Mouse (Mus musculus): ENCODE measurements around the gene Mkln1. TPM values are rescaled to one million over a fixed set of nuclear protein-coding genes. Genes with fewer than 3 reads are reported as not detected.

Mkln1 gene
- polyA plus RNA-seq, 1 experiment from 2014 or later = 124 TPM

DNA sequence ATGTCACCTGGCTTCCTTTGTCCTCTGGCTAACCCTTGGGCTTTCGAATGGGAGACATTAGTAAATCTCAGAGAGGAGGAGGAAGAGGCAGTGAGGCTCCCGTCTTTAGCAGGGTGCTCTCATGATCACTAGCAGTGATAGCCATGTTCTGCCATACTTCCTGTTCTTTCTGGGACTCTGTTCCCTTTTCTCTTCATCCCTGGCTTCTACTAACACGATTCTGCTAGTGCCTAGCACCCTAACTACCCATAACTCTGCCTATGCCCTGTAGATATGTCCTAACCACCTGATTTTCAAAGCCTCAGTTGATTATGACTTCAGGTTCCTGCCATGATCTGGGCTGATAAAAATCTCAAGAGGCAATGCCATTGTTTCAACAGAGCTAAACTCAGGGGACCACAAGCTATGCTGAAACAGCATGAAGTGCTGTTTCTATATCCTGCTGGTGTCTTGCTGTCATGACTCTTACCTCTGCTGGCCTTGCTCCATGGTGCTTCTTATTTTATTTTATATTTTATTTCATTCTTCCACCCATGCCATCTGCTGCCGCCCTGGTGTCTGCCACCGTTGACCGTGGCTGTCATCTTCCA is 25.4 kb upstream of the Mkln1 start:
- no peak overlapping the region for H3K4me2 ChIP-seq
- no peak overlapping the region for H3K9ac ChIP-seq (replicated peaks)
- H3K27me3 ChIP-seq (replicated peaks) = no peaks in the 10 kb centered on the region
- no peak overlapping the region for H3K27ac ChIP-seq (replicated peaks)
- H3K9me3 ChIP-seq (replicated peaks) = no peaks in the 10 kb centered on the region
- H3K4me1 ChIP-seq = no peaks in the 10 kb centered on the region
- no peak overlapping the region for H3K4me3 ChIP-seq (replicated peaks)
- no peak for ATAC-seq (ENCODE audit: low FRiP score)
- WGBS = 90% methylated on average over 6 of the region's 6 CpGs
- H3K36me3 ChIP-seq = no peaks in the 10 kb centered on the region

DNA sequence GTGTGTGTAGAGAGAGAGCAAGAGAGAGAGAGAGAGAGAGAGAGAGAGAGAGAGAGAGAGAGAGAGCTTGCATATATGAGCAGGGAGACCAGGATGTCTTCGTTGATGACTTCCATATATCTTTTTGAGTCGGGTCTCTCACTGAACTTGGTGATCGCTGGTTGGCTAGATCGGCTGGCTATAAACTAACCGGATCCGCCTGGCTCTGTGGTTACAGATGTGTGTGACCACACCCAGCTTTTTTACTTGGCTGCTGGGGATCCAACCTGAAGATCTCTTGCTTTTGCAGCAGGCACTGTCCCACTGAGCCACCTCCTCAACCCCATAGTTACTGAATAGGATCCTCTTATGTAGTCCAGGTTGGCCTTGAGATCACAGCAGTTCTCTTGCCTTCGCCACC is 15.5 kb upstream of the Mkln1 start:
- ATAC-seq (ENCODE audit: low FRiP score) = no peak
- Histone ChIP-seq H3K27ac (replicated peaks) (no peak overlapping the region), H3K9ac (replicated peaks) (no peak overlapping the region), H3K4me2 (no peak overlapping the region), H3K36me3 (no peaks in the 10 kb centered on the region), H3K4me3 (replicated peaks) (no peak overlapping the region), H3K27me3 (replicated peaks) (no peaks in the 10 kb centered on the region), H3K9me3 (replicated peaks) (no peaks in the 10 kb centered on the region), H3K4me1 (no peaks in the 10 kb centered on the region)
- 85% methylated on average over 7 of the region's 7 CpGs for WGBS

DNA sequence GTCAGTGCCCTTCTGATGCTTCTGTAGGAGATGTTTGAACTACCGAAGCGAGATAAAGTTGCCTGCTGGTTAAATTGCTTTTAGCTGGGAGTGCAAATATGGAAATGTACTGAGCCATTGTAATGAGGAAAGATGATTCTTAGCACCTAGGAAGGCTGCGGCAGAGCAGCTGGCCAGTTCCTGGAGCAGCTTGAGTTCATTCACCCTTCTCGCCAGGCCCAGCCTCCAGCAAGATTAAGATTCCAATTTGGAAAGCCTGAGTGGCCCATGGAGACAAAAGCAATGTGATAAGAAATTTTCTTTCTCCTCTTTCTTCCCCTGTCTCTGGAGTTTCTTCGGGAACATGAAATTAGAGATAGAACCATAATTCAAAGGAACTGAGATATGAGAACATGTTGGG is 13.7 kb upstream of the Mkln1 start:
- H3K27ac ChIP-seq (replicated peaks) = no peak overlapping the region
- ATAC-seq (ENCODE audit: low FRiP score) = no peak
- 63% methylated on average over 5 of the region's 5 CpGs for WGBS
- no peak overlapping the region for H3K4me3 ChIP-seq (replicated peaks)
- no peaks in the 10 kb centered on the region for H3K4me1 ChIP-seq
- no peak overlapping the region for H3K9ac ChIP-seq (replicated peaks)
- H3K9me3 ChIP-seq (replicated peaks) = no peaks in the 10 kb centered on the region
- H3K27me3 ChIP-seq (replicated peaks) = no peaks in the 10 kb centered on the region
- H3K36me3 ChIP-seq = no peaks in the 10 kb centered on the region
- H3K4me2 ChIP-seq = no peak overlapping the region

DNA sequence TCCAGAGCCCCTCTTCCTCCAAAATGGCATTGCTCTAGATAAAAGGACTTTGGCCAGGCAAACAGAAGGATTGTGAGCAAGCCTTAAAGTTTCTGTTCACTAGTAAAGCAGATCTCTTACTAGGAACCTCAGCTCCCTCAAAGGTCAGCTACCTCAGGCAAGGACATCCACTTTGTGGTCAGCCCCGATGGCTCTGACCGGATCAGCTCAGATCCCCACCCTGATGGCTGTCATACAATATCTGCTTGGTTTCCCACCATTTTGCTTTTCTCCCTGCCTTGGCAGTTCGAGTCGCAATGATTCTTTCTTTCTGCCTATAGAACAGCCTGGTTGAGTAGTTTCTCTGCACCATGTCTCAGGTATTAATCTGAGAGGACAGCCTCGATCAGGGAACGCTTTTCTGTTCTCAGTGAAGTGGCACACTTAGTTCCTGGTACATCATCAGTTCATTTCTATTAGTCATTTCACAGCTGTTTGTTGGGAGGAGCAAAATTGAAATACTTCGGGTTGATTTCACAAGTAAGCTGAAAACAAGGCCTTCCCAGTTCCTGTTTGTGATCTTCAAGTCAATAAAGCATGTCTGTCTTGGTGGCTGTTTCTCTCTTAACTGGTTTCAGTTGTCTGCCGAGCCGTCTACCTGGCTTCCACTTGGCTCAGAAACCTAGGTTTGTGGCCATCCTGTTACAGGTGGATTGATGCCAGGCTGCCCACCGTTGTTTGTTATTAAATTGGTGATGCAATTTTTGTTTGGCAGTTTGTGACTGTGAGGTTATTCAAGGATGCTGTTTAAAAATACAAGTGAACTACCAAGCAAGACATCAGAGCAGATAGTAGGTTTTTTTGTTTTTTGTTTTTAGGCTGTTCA is 13.0 kb upstream of the Mkln1 start:
- H3K9me3 ChIP-seq (replicated peaks) = no peaks in the 10 kb centered on the region
- no peaks in the 10 kb centered on the region for H3K27me3 ChIP-seq (replicated peaks)
- ATAC-seq (ENCODE audit: low FRiP score) = no peak
- 90% methylated on average over 10 of the region's 10 CpGs for WGBS
- no peak overlapping the region for H3K4me3 ChIP-seq (replicated peaks)
- H3K4me2 ChIP-seq = no peak overlapping the region
- H3K9ac ChIP-seq (replicated peaks) = no peak overlapping the region
- H3K36me3 ChIP-seq = no peaks in the 10 kb centered on the region
- H3K27ac ChIP-seq (replicated peaks) = no peak overlapping the region
- H3K4me1 ChIP-seq = no peaks in the 10 kb centered on the region

DNA sequence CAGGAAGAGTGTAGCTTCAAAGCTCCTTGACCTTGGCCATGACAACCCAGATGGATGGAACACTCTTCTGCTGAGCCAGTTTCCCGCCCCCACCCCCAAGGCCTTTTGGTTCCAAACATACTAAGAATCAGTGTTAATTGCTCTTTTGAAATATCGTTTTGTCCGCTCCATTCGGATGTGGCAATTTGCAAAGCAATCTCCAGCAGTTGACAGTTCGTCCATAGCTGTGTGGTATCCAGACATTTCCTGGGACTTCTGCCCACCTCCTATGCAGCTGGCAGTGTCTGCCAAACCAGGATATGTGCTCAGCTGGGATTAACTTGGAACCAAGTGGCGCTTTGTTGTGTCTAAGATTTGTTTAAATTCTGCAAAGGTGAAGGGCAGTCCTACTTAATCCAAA is 8.8 kb upstream of the Mkln1 start:
- 86% methylated on average over 6 of the region's 6 CpGs for WGBS
- no peak overlapping the region for H3K27ac ChIP-seq (replicated peaks)
- H3K9ac ChIP-seq (replicated peaks) = no peak overlapping the region
- H3K36me3 ChIP-seq = no peaks in the 10 kb centered on the region
- H3K4me2 ChIP-seq = no peak overlapping the region
- no peak overlapping the region for H3K4me3 ChIP-seq (replicated peaks)
- H3K27me3 ChIP-seq (replicated peaks) = no peaks in the 10 kb centered on the region
- ATAC-seq (ENCODE audit: low FRiP score) = no peak
- H3K9me3 ChIP-seq (replicated peaks) = no peaks in the 10 kb centered on the region
- no peaks in the 10 kb centered on the region for H3K4me1 ChIP-seq

DNA sequence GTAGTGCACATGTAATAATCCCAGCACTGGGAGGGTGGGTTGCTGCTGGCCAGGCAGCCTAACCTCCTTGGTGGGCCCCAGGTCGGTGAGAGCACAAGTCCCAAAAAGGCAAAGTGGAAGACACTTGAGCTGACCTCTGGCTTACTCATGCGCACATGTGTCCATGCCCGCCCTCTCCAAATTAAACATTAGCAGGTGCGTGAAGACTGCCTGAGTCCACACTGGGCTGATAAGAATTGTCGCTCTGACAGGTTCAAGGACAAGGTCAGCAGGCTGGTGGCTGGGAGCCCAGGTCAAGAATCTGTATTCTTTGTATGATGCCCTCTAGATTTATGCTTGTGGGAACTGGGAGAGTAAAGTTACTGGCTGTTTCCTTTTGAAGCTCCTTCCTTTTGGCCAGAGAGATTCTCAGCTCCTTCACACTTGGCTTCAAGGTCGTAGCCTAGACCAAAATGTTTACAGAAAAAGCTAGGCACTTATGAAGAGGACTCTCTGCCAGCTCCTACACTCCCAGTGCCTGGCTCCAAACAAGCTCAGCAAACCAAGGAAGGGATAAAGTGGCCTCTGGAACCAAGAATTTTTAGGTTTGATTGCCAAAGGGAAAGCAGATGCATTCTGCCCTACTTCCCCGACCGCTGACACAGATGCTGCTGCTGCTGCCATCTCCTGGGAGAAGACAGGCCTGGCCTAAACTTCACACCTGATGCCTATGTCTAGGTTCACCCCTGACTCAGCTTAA is 8.1 kb upstream of the Mkln1 start:
- no peaks in the 10 kb centered on the region for H3K27me3 ChIP-seq (replicated peaks)
- 71% methylated on average over 8 of the region's 8 CpGs for WGBS
- H3K4me1 ChIP-seq = no peaks in the 10 kb centered on the region
- no peaks in the 10 kb centered on the region for H3K9me3 ChIP-seq (replicated peaks)
- no peak overlapping the region for H3K4me3 ChIP-seq (replicated peaks)
- no peaks in the 10 kb centered on the region for H3K36me3 ChIP-seq
- no peak overlapping the region for H3K27ac ChIP-seq (replicated peaks)
- H3K4me2 ChIP-seq = no peak overlapping the region
- no peak overlapping the region for H3K9ac ChIP-seq (replicated peaks)
- ATAC-seq (ENCODE audit: low FRiP score) = no peak

DNA sequence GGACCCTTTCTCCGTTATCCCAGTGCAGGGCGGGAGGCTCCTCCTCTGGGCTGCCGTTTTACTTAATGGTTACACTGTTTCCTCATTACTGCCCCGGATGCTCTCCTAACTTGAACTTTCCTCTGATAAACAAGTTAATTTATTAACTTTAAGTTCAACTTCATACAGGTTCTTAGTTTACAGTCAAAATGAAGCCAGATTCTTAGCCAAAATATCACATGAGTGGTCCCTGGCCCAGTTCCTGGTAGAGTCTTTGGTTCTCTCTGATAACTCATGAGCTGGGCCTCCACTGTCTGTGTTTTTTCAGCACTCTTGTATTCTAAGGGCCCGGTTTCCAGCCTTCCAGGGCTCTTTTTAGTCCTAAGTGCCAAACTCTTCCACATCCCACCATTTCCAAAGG is 5.7 kb upstream of the Mkln1 start:
- H3K4me3 ChIP-seq (replicated peaks) = no peak overlapping the region
- H3K27me3 ChIP-seq (replicated peaks) = no peaks in the 10 kb centered on the region
- H3K36me3 ChIP-seq = no peaks in the 10 kb centered on the region
- 86% methylated on average over 5 of the region's 5 CpGs for WGBS
- no peak overlapping the region for H3K4me2 ChIP-seq
- H3K9me3 ChIP-seq (replicated peaks) = no peaks in the 10 kb centered on the region
- H3K27ac ChIP-seq (replicated peaks) = no peak overlapping the region
- no peak for ATAC-seq (ENCODE audit: low FRiP score)
- H3K9ac ChIP-seq (replicated peaks) = no peak overlapping the region
- peaks cover 6% of the 10 kb centered on the region for H3K4me1 ChIP-seq

DNA sequence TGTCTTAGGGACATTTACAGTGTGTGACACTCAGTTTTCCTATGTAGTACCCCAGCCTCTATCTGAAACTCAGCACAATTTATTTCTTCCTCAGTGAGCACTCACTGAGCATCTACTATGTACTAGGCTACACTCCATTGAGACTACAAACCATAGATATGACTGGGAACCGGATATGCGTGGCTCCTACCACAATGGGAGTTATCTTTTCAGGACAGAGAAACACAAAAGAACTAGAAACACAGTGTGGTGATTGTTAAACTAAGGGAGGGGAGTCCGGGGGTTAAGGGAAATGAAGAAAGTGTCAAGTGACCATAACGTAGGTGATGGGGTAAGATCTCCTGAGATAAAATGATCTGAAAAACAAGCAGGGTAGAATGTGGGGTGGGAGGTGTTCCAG is 2.4 kb upstream of the Mkln1 start:
- WGBS = 75% methylated on average over 4 of the region's 4 CpGs
- no peaks in the 10 kb centered on the region for H3K9me3 ChIP-seq (replicated peaks)
- ATAC-seq (ENCODE audit: low FRiP score) = no peak

DNA sequence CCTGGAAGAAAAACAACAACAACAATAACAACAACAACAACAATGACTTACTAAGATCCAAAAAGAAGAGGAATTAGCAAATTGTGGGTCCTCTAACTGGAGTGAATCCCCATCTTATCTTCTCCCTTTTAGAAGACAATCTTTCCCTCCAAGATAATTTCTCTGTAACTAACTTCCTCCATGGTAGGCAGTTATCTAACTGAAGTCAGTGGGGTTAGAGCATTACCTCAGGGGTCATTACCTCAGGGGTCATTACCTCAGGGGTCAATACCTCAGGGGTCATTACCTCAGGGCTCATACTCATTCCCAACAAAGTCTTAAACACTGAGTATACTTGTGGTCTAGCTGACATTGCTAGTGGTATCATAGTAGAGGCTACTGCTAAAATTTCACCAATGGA is 1.2 kb upstream of the Mkln1 start:
- peaks cover 32% of the 10 kb centered on the region for H3K4me1 ChIP-seq
- H3K27ac ChIP-seq (replicated peaks) = no peak overlapping the region
- ATAC-seq (ENCODE audit: low FRiP score) = no peak
- no peak overlapping the region for H3K9ac ChIP-seq (replicated peaks)
- H3K4me3 ChIP-seq (replicated peaks) = no peak overlapping the region
- H3K4me2 ChIP-seq = 0 out of 2 replicates have a peak overlapping the region, but pooled peaks have one; percentile 92
- no peaks in the 10 kb centered on the region for H3K36me3 ChIP-seq
- no peaks in the 10 kb centered on the region for H3K27me3 ChIP-seq (replicated peaks)
- H3K9me3 ChIP-seq (replicated peaks) = no peaks in the 10 kb centered on the region

More for the DNA sequence above, 2.4 kb upstream of the Mkln1 start:
- Histone ChIP-seq H3K27me3 (replicated peaks) (no peaks in the 10 kb centered on the region), H3K27ac (replicated peaks) (no peak overlapping the region), H3K4me3 (replicated peaks) (no peak overlapping the region), H3K9ac (replicated peaks) (no peak overlapping the region), H3K36me3 (no peaks in the 10 kb centered on the region), H3K4me2 (no peak overlapping the region), H3K4me1 (peaks cover 26% of the 10 kb centered on the region)

DNA sequence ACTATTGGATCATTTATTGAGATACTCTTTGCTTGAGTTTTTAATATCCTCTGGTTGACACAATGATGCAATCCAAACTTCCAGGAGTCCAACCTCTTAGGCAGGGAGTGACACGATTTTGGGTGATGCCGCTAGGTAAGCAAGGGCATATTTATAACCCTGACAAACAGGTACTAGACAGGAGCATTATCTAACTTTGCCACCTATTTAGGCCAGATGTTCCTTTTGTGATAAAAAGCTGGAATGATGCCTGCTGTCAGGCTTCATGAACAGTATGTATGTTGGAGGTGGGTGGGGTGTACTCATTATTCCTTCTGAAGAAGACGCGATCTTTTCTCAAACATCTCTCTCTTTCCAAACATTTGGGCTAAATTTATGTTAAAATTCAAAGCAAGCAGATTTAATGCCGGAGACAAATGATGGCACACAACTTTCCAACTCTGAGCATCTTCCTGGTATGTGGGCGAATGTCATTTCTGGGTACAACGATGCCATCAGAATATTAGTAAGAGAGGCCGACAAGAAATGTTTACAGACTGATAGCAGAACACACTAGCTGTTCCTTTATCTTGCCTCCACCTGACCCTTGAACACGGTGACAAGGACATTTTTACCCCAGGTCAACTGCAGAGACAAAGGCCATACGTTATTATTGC is 632 bp upstream of the Mkln1 start:
- peak overlapping the region; percentile 91 for H3K9ac ChIP-seq (replicated peaks)
- 56% methylated on average over 10 of the region's 10 CpGs for WGBS
- no peaks in the 10 kb centered on the region for H3K9me3 ChIP-seq (replicated peaks)
- no peaks in the 10 kb centered on the region for H3K27me3 ChIP-seq (replicated peaks)
- peak; percentile 1; the same call in 1 of the 2 replicates for ATAC-seq (ENCODE audit: low FRiP score)
- peak overlapping the region; percentile 92 for H3K27ac ChIP-seq (replicated peaks)
- H3K4me2 ChIP-seq = peak overlapping the region; percentile 92
- peaks cover 36% of the 10 kb centered on the region for H3K4me1 ChIP-seq
- H3K36me3 ChIP-seq = no peaks in the 10 kb centered on the region
- peak overlapping the region; percentile 85 for H3K4me3 ChIP-seq (replicated peaks)

DNA sequence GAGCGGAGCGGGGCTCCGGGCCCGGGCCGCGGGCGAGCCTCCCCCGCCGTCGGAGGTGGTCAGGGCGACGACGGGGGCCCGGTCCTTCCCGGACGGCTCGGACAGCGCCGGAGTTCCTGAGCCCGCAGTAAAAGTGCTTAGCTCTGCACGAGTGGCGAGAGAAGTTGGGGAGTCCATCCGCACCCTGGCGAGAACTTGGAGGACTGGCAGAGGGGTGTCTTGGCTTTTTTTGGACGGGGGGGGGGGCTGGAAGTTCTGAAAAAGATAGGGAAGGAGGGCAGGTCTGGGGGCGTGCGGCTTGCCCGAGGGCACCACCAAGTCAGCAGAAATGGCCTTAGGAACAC is 643 bp downstream of the Mkln1 start:
- Histone ChIP-seq H3K9ac (replicated peaks) (peak overlapping the region; percentile 91), H3K27ac (replicated peaks) (peak overlapping the region; percentile 92), H3K4me2 (peak overlapping the region; percentile 92), H3K9me3 (replicated peaks) (no peaks in the 10 kb centered on the region), H3K27me3 (replicated peaks) (no peaks in the 10 kb centered on the region), H3K36me3 (no peaks in the 10 kb centered on the region), H3K4me1 (peaks cover 37% of the 10 kb centered on the region), H3K4me3 (replicated peaks) (peak overlapping the region; percentile 85)
- WGBS = under 1% methylated on average over 28 of the region's 28 CpGs
- peak; percentile 51 for ATAC-seq (ENCODE audit: low FRiP score)

Data from neural tube, embryonic 15.5 days (tissue).